Mouse (Mus musculus): ENCODE results near the gene Nip7. TPM values are rescaled to one million over a fixed set of nuclear protein-coding genes. Genes with fewer than 3 reads are reported as not detected.
"Not testable (repeated sequence)": the region's sequence is repeated elsewhere in the genome, so short reads cannot be mapped to it uniquely, and the experiment has no call there.

The Nip7 gene
- polyA plus RNA-seq, 1 experiment from 2014 or later = 37.3 TPM

GRCm38 (mm10) chr8:107030058-107030457 is 26.6 kb upstream of the Nip7 start:
- H3K27ac ChIP-seq (ENCODE audit: low read length) = 0 out of 2 replicates have a peak overlapping the region, but pooled peaks have one; percentile 9
- no peak overlapping the region for H3K9ac ChIP-seq (replicated peaks; ENCODE audit: low read depth)
- no peak overlapping the region for H3K4me2 ChIP-seq (replicated peaks; ENCODE audit: low read depth, low read length)
- H3K9me3 ChIP-seq (ENCODE audit: low read length) = no peaks in the 10 kb centered on the region
- H3K4me3 ChIP-seq (ENCODE audit: low read depth, low read length) = no peak overlapping the region
- peak; percentile 35 for DNase-seq (ENCODE audit: low spot score)
- H3K4me1 ChIP-seq (ENCODE audit: insufficient read depth, low read depth, low read length) = peaks cover 6% of the 10 kb centered on the region; the same call in 1 of the 2 replicates
- WGBS = 56% methylated on average over 5 of the region's 5 CpGs
- ATAC-seq = no peak
- H3K36me3 ChIP-seq (ENCODE audit: insufficient read depth, low read length) = no peaks in the 10 kb centered on the region
- no peaks in the 10 kb centered on the region for H3K27me3 ChIP-seq (replicated peaks; ENCODE audit: insufficient read depth, low read length)
- TF ChIP-seq EP300 (IDR thresholded peaks at IDR 0.05) (no peak), CTCF (IDR thresholded peaks at IDR 0.05) (no peak)

- H3K27ac ChIP-seq (ENCODE audit: low read length) = peak within 1 kb of the TSS; percentile 87
- DNase-seq (ENCODE audit: low spot score) (peak; percentile 96), ATAC-seq (peak; percentile 96)
- H3K9me3 ChIP-seq (ENCODE audit: low read length) = no peaks in the 10 kb centered on the region
- peak within 1 kb of the TSS; percentile 81 for H3K4me2 ChIP-seq (replicated peaks; ENCODE audit: low read depth, low read length)
- no peak for TF ChIP-seq EP300 (IDR thresholded peaks at IDR 0.05)
- peak; percentile 93 for TF ChIP-seq CTCF (IDR thresholded peaks at IDR 0.05)
- peak within 1 kb of the TSS; percentile 88 for H3K4me3 ChIP-seq (ENCODE audit: low read depth, low read length)
- peak within 1 kb of the TSS; percentile 95 for H3K9ac ChIP-seq (replicated peaks; ENCODE audit: low read depth)
- WGBS = 7% methylated on average over 49 of the region's 66 CpGs
- H3K36me3 ChIP-seq (ENCODE audit: insufficient read depth, low read length) = 0 out of 2 replicates have a peak, but pooled peaks cover 5% of the 10 kb centered on the region
- peaks cover 6% of the 10 kb centered on the region; the same call in 1 of the 2 replicates for H3K4me1 ChIP-seq (ENCODE audit: insufficient read depth, low read depth, low read length)
- no peaks in the 10 kb centered on the region for H3K27me3 ChIP-seq (replicated peaks; ENCODE audit: insufficient read depth, low read length)
Observed at GRCm38 (mm10) chr8:107030650-107031576, 25.8 kb upstream of the Nip7 start, which contains the start of gene Vps4a. Gene Vps4a, plus strand, starts transcription at chr8:107031222.

- peak overlapping the region; percentile 88 for H3K4me3 ChIP-seq (ENCODE audit: low read depth, low read length)
- no peak for TF ChIP-seq EP300 (IDR thresholded peaks at IDR 0.05)
- 0 out of 2 replicates have a peak, but pooled peaks have one; percentile 3 for TF ChIP-seq CTCF (IDR thresholded peaks at IDR 0.05)
- H3K9ac ChIP-seq (replicated peaks; ENCODE audit: low read depth) = peak overlapping the region; percentile 95
- DNase-seq (ENCODE audit: low spot score) (peak; percentile 44), ATAC-seq (peak; percentile 4; the same call in 1 of the 2 replicates)
- H3K36me3 ChIP-seq (ENCODE audit: insufficient read depth, low read length) = 0 out of 2 replicates have a peak, but pooled peaks cover 5% of the 10 kb centered on the region
- H3K27me3 ChIP-seq (replicated peaks; ENCODE audit: insufficient read depth, low read length) = no peaks in the 10 kb centered on the region
- peaks cover 6% of the 10 kb centered on the region; the same call in 1 of the 2 replicates for H3K4me1 ChIP-seq (ENCODE audit: insufficient read depth, low read depth, low read length)
- H3K27ac ChIP-seq (ENCODE audit: low read length) = peak overlapping the region; percentile 87
- H3K4me2 ChIP-seq (replicated peaks; ENCODE audit: low read depth, low read length) = peak overlapping the region; percentile 81
- H3K9me3 ChIP-seq (ENCODE audit: low read length) = no peaks in the 10 kb centered on the region
- 0% methylated on average over 25 of the region's 40 CpGs for WGBS
Observed at GRCm38 (mm10) chr8:107031577-107032090, 25.0 kb upstream of the Nip7 start.

GRCm38 (mm10) chr8:107033609-107034008 is 23.1 kb upstream of the Nip7 start:
- H3K4me2 ChIP-seq (replicated peaks; ENCODE audit: low read depth, low read length); ATAC-seq; H3K4me3 ChIP-seq (ENCODE audit: low read depth, low read length); DNase-seq (ENCODE audit: low spot score); H3K36me3 ChIP-seq (ENCODE audit: insufficient read depth, low read length); H3K27ac ChIP-seq (ENCODE audit: low read length); H3K9me3 ChIP-seq (ENCODE audit: low read length); H3K9ac ChIP-seq (replicated peaks; ENCODE audit: low read depth); H3K4me1 ChIP-seq (ENCODE audit: insufficient read depth, low read depth, low read length); H3K27me3 ChIP-seq (replicated peaks; ENCODE audit: insufficient read depth, low read length): not testable (repeated sequence)
- 98% methylated on average over 2 of the region's 2 CpGs for WGBS

- no peak for ATAC-seq
- Histone ChIP-seq H3K9me3 (ENCODE audit: low read length) (no peaks in the 10 kb centered on the region), H3K36me3 (ENCODE audit: insufficient read depth, low read length) (0 out of 2 replicates have a peak, but pooled peaks cover 11% of the 10 kb centered on the region), H3K27me3 (replicated peaks; ENCODE audit: insufficient read depth, low read length) (no peaks in the 10 kb centered on the region), H3K9ac (replicated peaks; ENCODE audit: low read depth) (no peak overlapping the region), H3K27ac (ENCODE audit: low read length) (no peak overlapping the region), H3K4me3 (ENCODE audit: low read depth, low read length) (no peak overlapping the region), H3K4me2 (replicated peaks; ENCODE audit: low read depth, low read length) (no peak overlapping the region), H3K4me1 (ENCODE audit: insufficient read depth, low read depth, low read length) (peaks cover 6% of the 10 kb centered on the region; the same call in 1 of the 2 replicates)
- no peak for DNase-seq (ENCODE audit: low spot score)
- WGBS = 85% methylated on average over 3 of the region's 3 CpGs
- TF ChIP-seq CTCF (IDR thresholded peaks at IDR 0.05) (no peak), EP300 (IDR thresholded peaks at IDR 0.05) (no peak)
Observed at GRCm38 (mm10) chr8:107035641-107036040, 21.0 kb upstream of the Nip7 start.

- H3K27ac ChIP-seq (ENCODE audit: low read length) = no peak overlapping the region
- H3K36me3 ChIP-seq (ENCODE audit: insufficient read depth, low read length) = peaks cover 16% of the 10 kb centered on the region; the same call in 1 of the 2 replicates
- no peaks in the 10 kb centered on the region for H3K9me3 ChIP-seq (ENCODE audit: low read length)
- no peaks in the 10 kb centered on the region for H3K27me3 ChIP-seq (replicated peaks; ENCODE audit: insufficient read depth, low read length)
- TF ChIP-seq EP300 (IDR thresholded peaks at IDR 0.05) (no peak), CTCF (IDR thresholded peaks at IDR 0.05) (no peak)
- no peak for DNase-seq (ENCODE audit: low spot score)
- no peak overlapping the region for H3K9ac ChIP-seq (replicated peaks; ENCODE audit: low read depth)
- no peak overlapping the region for H3K4me2 ChIP-seq (replicated peaks; ENCODE audit: low read depth, low read length)
- peaks cover 6% of the 10 kb centered on the region; the same call in 1 of the 2 replicates for H3K4me1 ChIP-seq (ENCODE audit: insufficient read depth, low read depth, low read length)
- H3K4me3 ChIP-seq (ENCODE audit: low read depth, low read length) = no peak overlapping the region
- peak; percentile 40; the same call in 1 of the 2 replicates for ATAC-seq
- WGBS = 58% methylated on average over 8 of the region's 8 CpGs
Observed at GRCm38 (mm10) chr8:107036626-107037025, 20.1 kb upstream of the Nip7 start.
